Mouse (Mus musculus) spleen, adult 2 months (tissue): ENCODE data around the gene Jakmip3. TPM values are rescaled to one million over a fixed set of nuclear protein-coding genes. Genes with fewer than 3 reads are reported as not detected.

Source experiments
- DNase-seq, 2 experiments: peaks; one replicate each; pipeline versions ENCODE4 v3.0.0 to v3.0.0-alpha.2; 2012 to 2021; ENCODE audit warnings: low spot score in 2 of 2, low read depth in 1 of 2
- H3K27ac ChIP-seq: fragments of 200-500 bp; 2 replicates; pipeline ENCODE4 v1.5.1; 2012; ENCODE audit warnings: low read length, inconsistent platforms; ENCODE audit not compliant: insufficient read depth
- H3K27me3 ChIP-seq: fragments of 200-500 bp; 2 replicates; pipeline ENCODE4 v1.6.1; 2012; ENCODE audit warnings: mild to moderate bottlenecking, moderate library complexity, low read length, inconsistent platforms; ENCODE audit not compliant: control insufficient read depth, insufficient read depth
- H3K36me3 ChIP-seq: fragments of 200-500 bp; 2 replicates; pipeline ENCODE4 v1.6.1; 2012; ENCODE audit warnings: mild to moderate bottlenecking, low read length, inconsistent platforms; ENCODE audit not compliant: control insufficient read depth, insufficient read depth
- H3K4me1 ChIP-seq: fragments of 200-500 bp; 2 replicates; pipeline ENCODE4 v1.6.1; 2011; ENCODE audit warnings: inconsistent platforms; ENCODE audit not compliant: control insufficient read depth, insufficient read depth, insufficient read length
- H3K4me3 ChIP-seq: fragments of 200-500 bp; 2 replicates; pipeline ENCODE4 v1.5.1; 2011; ENCODE audit warnings: mild to moderate bottlenecking, inconsistent platforms; ENCODE audit not compliant: insufficient read depth, insufficient read length; ENCODE audit errors: extremely low read depth
- CTCF ChIP-seq: fragments of 200-500 bp; IDR thresholded peaks from 2 replicates; pipeline ENCODE4 v1.5.1; 2011; ENCODE audit warnings: mild to moderate bottlenecking, inconsistent platforms; ENCODE audit not compliant: insufficient read depth, insufficient read length, insufficient replicate concordance; ENCODE audit errors: extremely low read depth
- POLR2A ChIP-seq: fragments of 200-500 bp; IDR thresholded peaks from 2 replicates; pipeline ENCODE4 v1.6.1; 2011; ENCODE audit warnings: low read depth, low read length, inconsistent platforms
- WGBS: fragments of 180-500 bp; shearing (Covaris S2); methylation state at CpG from one replicate; pipeline ENCODE4 v1.1.7; 2018; 5-methylcytosine and 5-hydroxymethylcytosine counted together
- polyA plus RNA-seq: library from polyadenylated mRNA; depleted of rRNA; stranded (reverse); fragments of >200 nt; gene quantifications from 2 replicates; pipeline ENCODE4 v1.2.3, GENCODE M21; 2012; rRNA removed

Gene Jakmip3
- polyA plus RNA-seq, 1 experiment: 0.37 TPM

- no peaks in the 10 kb centered on the region for H3K27me3 ChIP-seq
- no peaks in the 10 kb centered on the region for H3K36me3 ChIP-seq
- 57% methylated on average over 4 of the region's 4 CpGs for WGBS
- TF ChIP-seq CTCF (no peak), POLR2A (no peak)
- H3K4me3 ChIP-seq: no peak overlapping the region
- no peak for DNase-seq
- no peaks in the 10 kb centered on the region for H3K4me1 ChIP-seq
- no peak overlapping the region for H3K27ac ChIP-seq
Measured at GRCm38 (mm10) chr7:139125881-139126280, 185.4 kb downstream of the Jakmip3 start.

GRCm38 (mm10) chr7:139126549-139126948 lies 186.0 kb downstream of the Jakmip3 start:
- no peak overlapping the region for H3K27ac ChIP-seq
- no peaks in the 10 kb centered on the region for H3K36me3 ChIP-seq
- 83% methylated on average over 7 of the region's 7 CpGs for WGBS
- H3K4me3 ChIP-seq: no peak overlapping the region
- no peaks in the 10 kb centered on the region for H3K27me3 ChIP-seq
- DNase-seq: no peak
- TF ChIP-seq POLR2A (no peak), CTCF (no peak)
- H3K4me1 ChIP-seq: no peaks in the 10 kb centered on the region

GRCm38 (mm10) chr7:139128994-139129393 lies 188.5 kb downstream of the Jakmip3 start:
- Histone ChIP-seq H3K36me3 (no peaks in the 10 kb centered on the region), H3K4me3 (no peak overlapping the region), H3K27me3 (no peaks in the 10 kb centered on the region), H3K4me1 (no peaks in the 10 kb centered on the region), H3K27ac (no peak overlapping the region)
- no peak for DNase-seq
- WGBS: 61% methylated on average over 4 of the region's 4 CpGs
- TF ChIP-seq POLR2A (no peak), CTCF (no peak)

- no peaks in the 10 kb centered on the region for H3K27me3 ChIP-seq
- H3K36me3 ChIP-seq: no peaks in the 10 kb centered on the region
- DNase-seq: no peak
- 34% methylated on average over 6 of the region's 6 CpGs for WGBS
- TF ChIP-seq CTCF (no peak), POLR2A (no peak)
- H3K4me3 ChIP-seq: no peak overlapping the region
- no peaks in the 10 kb centered on the region for H3K4me1 ChIP-seq
- H3K27ac ChIP-seq: no peak overlapping the region
Measured at GRCm38 (mm10) chr7:139130361-139130760, 189.8 kb downstream of the Jakmip3 start.

GRCm38 (mm10) chr7:139131538-139131937 lies 191.0 kb downstream of the Jakmip3 start:
- Histone ChIP-seq H3K27me3 (no peaks in the 10 kb centered on the region), H3K36me3 (no peaks in the 10 kb centered on the region), H3K27ac (0 out of 2 replicates have a peak overlapping the region, but pooled peaks have one; percentile 13), H3K4me3 (no peak overlapping the region), H3K4me1 (no peaks in the 10 kb centered on the region)
- DNase-seq: no peak
- TF ChIP-seq CTCF: no peak
- no peak for TF ChIP-seq POLR2A
- 10% methylated on average over 8 of the region's 8 CpGs for WGBS

DNA sequence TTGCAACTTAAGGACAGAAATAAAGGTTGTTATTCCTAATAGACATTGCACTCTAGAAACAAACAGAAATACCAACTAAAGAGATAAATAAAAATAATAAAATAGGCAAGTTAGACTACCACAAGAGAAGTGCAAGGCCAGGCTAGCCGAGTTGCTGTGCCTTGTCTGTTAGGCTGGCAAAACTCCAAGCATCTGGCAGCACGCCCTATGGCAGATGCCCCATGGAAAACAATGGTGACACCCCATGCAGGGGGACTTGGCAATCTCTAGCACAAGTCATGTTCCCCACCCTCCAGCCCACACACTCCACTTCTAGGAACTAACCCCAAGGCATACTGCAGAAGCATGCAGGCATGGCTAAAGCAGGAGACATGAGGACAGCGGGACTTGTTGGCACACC lies 192.9 kb downstream of the Jakmip3 start:
- Histone ChIP-seq H3K27ac (no peak overlapping the region), H3K27me3 (no peaks in the 10 kb centered on the region), H3K4me3 (no peak overlapping the region), H3K4me1 (no peaks in the 10 kb centered on the region), H3K36me3 (no peaks in the 10 kb centered on the region)
- DNase-seq: no peak
- TF ChIP-seq CTCF: no peak
- WGBS: 66% methylated on average over 3 of the region's 3 CpGs

Other genes starting within 250 kb of the Jakmip3 start
- 11.3 and 11.9 TPM in 2 replicates for gene Ppp2r2d, start 94.7 kb upstream of the Jakmip3 start, polyA plus RNA-seq
- gene Mapk1ip1, start 94.5 kb upstream of the Jakmip3 start, polyA plus RNA-seq: 47.1 and 49.7 TPM in 2 replicates
- 3.8 and 4.7 TPM in 2 replicates for gene Bnip3, start 31.2 kb upstream of the Jakmip3 start, polyA plus RNA-seq
- 0.49 and 0.71 TPM in 2 replicates for gene Dpysl4, start 145.3 kb downstream of the Jakmip3 start, polyA plus RNA-seq